Mouse (Mus musculus): Measurements from ENCODE around the gene Anpep. TPM values are rescaled to one million over a fixed set of nuclear protein-coding genes. Genes with fewer than 3 reads are reported as not detected.

Gene Anpep
- polyA plus RNA-seq, 1 experiment from 2014 or later = 5.8 TPM

GRCm38 (mm10) chr7:79822092-79822695 is 38.7 kb downstream of the Anpep start:
- 85% methylated on average over 12 of the region's 12 CpGs for WGBS
- H3K4me2 ChIP-seq = no peak overlapping the region
- H3K4me1 ChIP-seq (replicated peaks) = peaks cover 4% of the 10 kb centered on the region; the same call in 1 of the 2 replicates
- no peaks in the 10 kb centered on the region for H3K36me3 ChIP-seq
- no peak overlapping the region for H3K9ac ChIP-seq
- peaks cover 15% of the 10 kb centered on the region; the same call in 1 of the 2 replicates for H3K27me3 ChIP-seq
- no peak for ATAC-seq (ENCODE audit: low read depth)
- H3K4me3 ChIP-seq = no peak overlapping the region
- H3K9me3 ChIP-seq = no peaks in the 10 kb centered on the region
- no peak overlapping the region for H3K27ac ChIP-seq (replicated peaks)

GRCm38 (mm10) chr7:79819996-79820395 is 40.9 kb downstream of the Anpep start:
- Histone ChIP-seq H3K4me2 (no peak overlapping the region), H3K4me3 (no peak overlapping the region), H3K9ac (no peak overlapping the region), H3K27me3 (peaks cover 18% of the 10 kb centered on the region; the same call in 1 of the 2 replicates), H3K4me1 (replicated peaks) (peaks cover 4% of the 10 kb centered on the region; the same call in 1 of the 2 replicates), H3K36me3 (no peaks in the 10 kb centered on the region), H3K9me3 (no peaks in the 10 kb centered on the region), H3K27ac (replicated peaks) (no peak overlapping the region)
- WGBS = 45% methylated on average over 11 of the region's 11 CpGs
- no peak for ATAC-seq (ENCODE audit: low read depth)

DNA sequence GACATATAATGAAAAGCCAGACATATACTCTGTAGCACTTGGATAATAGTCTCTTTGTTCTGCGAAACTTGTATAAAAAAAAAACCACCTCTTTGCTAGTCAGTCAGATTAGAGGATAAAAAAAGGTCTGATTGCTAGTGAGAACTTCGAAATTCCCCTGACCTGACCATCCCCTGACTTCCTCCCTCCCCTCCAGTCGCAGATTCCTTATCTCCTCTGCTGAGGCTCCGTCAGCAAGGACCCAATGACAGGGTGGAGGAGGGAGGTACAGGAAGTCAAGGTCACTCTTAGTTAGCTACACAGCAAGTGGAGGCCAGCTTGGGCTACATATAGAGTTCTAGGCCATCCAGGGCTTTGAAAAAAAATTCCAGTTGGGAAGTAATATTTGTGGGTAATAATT is 41.3 kb downstream of the Anpep start:
- no peak overlapping the region for H3K4me3 ChIP-seq
- H3K27me3 ChIP-seq = peaks cover 18% of the 10 kb centered on the region; the same call in 1 of the 2 replicates
- no peak for ATAC-seq (ENCODE audit: low read depth)
- no peak overlapping the region for H3K27ac ChIP-seq (replicated peaks)
- H3K4me1 ChIP-seq (replicated peaks) = peaks cover 4% of the 10 kb centered on the region; the same call in 1 of the 2 replicates
- H3K36me3 ChIP-seq = no peaks in the 10 kb centered on the region
- H3K4me2 ChIP-seq = no peak overlapping the region
- no peaks in the 10 kb centered on the region for H3K9me3 ChIP-seq
- H3K9ac ChIP-seq = no peak overlapping the region
- WGBS = 46% methylated on average over 4 of the region's 4 CpGs

GRCm38 (mm10) chr7:79818321-79818720 is 42.5 kb downstream of the Anpep start:
- WGBS = 6% methylated on average over 6 of the region's 6 CpGs
- no peaks in the 10 kb centered on the region for H3K36me3 ChIP-seq

DNA sequence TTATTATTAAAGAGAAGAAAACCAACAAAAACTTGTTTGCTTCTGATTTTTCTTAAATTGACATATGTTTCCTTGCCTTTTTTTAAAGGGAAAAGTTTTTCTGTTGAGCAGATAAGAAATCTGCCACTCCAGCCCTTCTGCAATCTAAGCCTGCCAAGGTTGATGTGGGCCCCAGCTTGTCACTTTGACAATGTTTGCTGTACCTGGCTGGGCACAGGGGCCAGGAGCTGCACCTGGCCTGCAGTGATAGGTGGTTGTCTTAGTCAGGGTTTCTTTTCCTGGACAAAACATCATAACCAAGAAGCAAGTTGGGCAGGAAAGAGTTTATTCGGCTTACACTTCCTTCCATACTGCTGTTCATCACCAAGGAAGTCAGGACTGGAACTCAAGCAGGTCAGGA is 47.5 kb downstream of the Anpep start:
- Histone ChIP-seq H3K4me2 (no peak overlapping the region), H3K27me3 (peaks cover 50% of the 10 kb centered on the region), H3K4me3 (no peak overlapping the region), H3K9ac (no peak overlapping the region), H3K9me3 (no peaks in the 10 kb centered on the region), H3K27ac (replicated peaks) (no peak overlapping the region), H3K4me1 (replicated peaks) (peaks cover 10% of the 10 kb centered on the region; the same call in 1 of the 2 replicates), H3K36me3 (no peaks in the 10 kb centered on the region)
- no peak for ATAC-seq (ENCODE audit: low read depth)
- 95% methylated on average over 1 of the region's 1 CpGs for WGBS

More at GRCm38 (mm10) chr7:79818321-79818720, 42.5 kb downstream of the Anpep start:
- peaks cover 18% of the 10 kb centered on the region; the same call in 1 of the 2 replicates for H3K27me3 ChIP-seq
- no peaks in the 10 kb centered on the region for H3K9me3 ChIP-seq
- no peak overlapping the region for H3K4me2 ChIP-seq
- H3K4me3 ChIP-seq = no peak overlapping the region
- H3K4me1 ChIP-seq (replicated peaks) = peaks cover 4% of the 10 kb centered on the region; the same call in 1 of the 2 replicates
- no peak for ATAC-seq (ENCODE audit: low read depth)
- H3K27ac ChIP-seq (replicated peaks) = no peak overlapping the region
- no peak overlapping the region for H3K9ac ChIP-seq

DNA sequence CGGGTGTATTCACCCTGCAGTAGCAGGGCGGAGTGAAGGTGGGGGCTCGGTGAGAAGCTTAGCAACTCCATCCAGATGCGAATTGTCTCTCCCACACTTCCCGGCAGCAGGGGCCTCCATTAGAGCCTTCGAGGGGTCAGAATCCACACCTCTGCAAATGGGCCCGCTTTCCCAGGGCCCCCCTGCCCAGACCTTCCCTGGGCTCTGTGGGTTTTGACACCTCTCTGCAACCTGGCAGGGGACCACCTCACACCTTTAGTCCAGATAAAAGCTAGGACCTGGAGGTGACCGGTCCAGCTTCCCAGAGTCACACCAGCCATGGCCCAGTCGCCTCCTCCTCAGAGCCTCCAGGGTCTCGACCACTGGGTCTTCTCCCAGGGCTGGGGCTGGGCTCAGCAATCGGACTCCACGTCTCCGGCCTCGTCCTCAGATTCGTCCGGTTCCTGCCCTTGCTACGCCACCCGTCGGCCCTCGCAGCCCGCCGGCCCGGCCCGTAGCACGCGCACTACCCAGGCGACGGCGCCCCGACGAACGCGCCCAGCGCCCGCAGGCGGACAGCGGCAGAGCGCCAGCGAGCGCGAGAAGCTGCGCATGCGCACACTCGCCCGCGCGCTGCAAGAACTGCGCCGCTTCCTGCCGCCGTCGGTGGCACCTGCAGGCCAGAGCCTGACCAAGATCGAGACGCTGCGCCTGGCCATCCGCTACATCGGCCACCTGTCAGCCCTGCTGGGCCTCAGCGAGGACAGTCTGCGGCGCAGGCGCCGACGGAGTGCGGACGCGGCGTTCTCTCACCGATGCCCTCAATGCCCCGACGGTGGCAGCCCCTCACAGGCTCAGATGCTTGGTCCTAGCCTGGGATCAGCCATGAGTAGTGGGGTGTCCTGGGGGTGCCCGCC is 50.0 kb downstream of the Anpep start, which contains the start of gene Mesp2:
Gene Mesp2, plus strand, starts transcription at position 117 of the 896 bp plus-strand sequence.
- H3K27ac ChIP-seq (replicated peaks) = no peak within 1 kb of the TSS
- peaks cover 37% of the 10 kb centered on the region for H3K27me3 ChIP-seq
- 20% methylated on average over 71 of the region's 71 CpGs for WGBS
- H3K9me3 ChIP-seq = no peaks in the 10 kb centered on the region
- H3K9ac ChIP-seq = peak within 1 kb of the TSS; percentile 68
- ATAC-seq (ENCODE audit: low read depth) = peak; percentile 83
- H3K4me3 ChIP-seq = peak within 1 kb of the TSS; percentile 36
- H3K4me2 ChIP-seq = peak within 1 kb of the TSS; percentile 58
- H3K4me1 ChIP-seq (replicated peaks) = peaks cover 7% of the 10 kb centered on the region; the same call in 1 of the 2 replicates
- H3K36me3 ChIP-seq = no peaks in the 10 kb centered on the region

DNA sequence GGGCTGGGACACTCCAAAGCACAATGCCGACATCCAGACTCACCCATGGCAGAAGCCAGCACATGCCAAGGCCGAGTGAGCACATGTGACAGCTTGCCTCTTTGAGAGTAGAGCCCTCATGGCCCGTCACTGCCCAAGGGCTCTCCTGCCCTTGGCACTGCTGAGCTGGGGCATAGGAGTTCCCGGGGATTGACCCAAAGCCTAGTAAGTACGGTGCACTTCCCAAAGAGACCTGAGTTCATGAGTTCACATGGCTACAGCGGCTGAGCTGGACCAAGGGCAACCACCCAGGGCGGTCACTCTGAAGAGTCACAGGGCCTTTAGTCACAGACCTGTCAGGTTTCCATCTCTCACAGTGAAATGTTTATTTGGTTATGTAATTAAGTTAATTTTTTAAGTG is 52.3 kb downstream of the Anpep start:
- Histone ChIP-seq H3K9ac (no peak overlapping the region), H3K27ac (replicated peaks) (no peak overlapping the region), H3K4me3 (no peak overlapping the region), H3K4me2 (no peak overlapping the region), H3K9me3 (no peaks in the 10 kb centered on the region), H3K4me1 (replicated peaks) (peaks cover 7% of the 10 kb centered on the region; the same call in 1 of the 2 replicates), H3K36me3 (no peaks in the 10 kb centered on the region), H3K27me3 (peaks cover 37% of the 10 kb centered on the region)
- ATAC-seq (ENCODE audit: low read depth) = no peak
- 91% methylated on average over 7 of the region's 7 CpGs for WGBS

GRCm38 (mm10) chr7:79803887-79804286 is 57.0 kb downstream of the Anpep start:
- no peak overlapping the region for H3K9ac ChIP-seq
- no peak for ATAC-seq (ENCODE audit: low read depth)
- WGBS = 65% methylated on average over 2 of the region's 2 CpGs
- H3K36me3 ChIP-seq = no peaks in the 10 kb centered on the region
- no peak overlapping the region for H3K27ac ChIP-seq (replicated peaks)
- H3K4me2 ChIP-seq = no peak overlapping the region
- no peaks in the 10 kb centered on the region for H3K27me3 ChIP-seq
- no peak overlapping the region for H3K4me3 ChIP-seq
- no peaks in the 10 kb centered on the region for H3K9me3 ChIP-seq
- no peaks in the 10 kb centered on the region for H3K4me1 ChIP-seq (replicated peaks)

DNA sequence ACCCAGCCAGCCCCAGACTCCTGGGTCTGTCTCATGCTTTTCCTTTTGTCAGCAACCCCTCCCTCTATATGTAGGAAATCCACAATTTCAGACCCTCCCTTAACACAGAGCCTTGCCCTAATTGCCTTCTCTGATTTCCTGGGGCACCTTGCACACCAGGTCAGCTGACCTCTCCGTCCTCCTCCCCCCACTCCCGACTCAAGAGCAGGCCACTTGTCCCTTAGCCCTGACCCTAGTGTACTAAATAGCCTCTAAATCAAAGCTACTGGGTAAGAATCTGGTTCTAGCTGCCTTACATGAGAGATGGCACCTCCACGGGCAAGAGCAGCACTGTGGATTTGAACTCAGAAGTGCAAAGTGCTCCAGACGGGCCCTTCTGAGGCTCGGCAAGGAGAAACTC is 58.8 kb downstream of the Anpep start:
- 70% methylated on average over 5 of the region's 5 CpGs for WGBS
- Histone ChIP-seq H3K27me3 (no peaks in the 10 kb centered on the region), H3K36me3 (no peaks in the 10 kb centered on the region), H3K4me3 (no peak overlapping the region), H3K4me2 (no peak overlapping the region), H3K9me3 (no peaks in the 10 kb centered on the region), H3K4me1 (replicated peaks) (no peaks in the 10 kb centered on the region), H3K9ac (no peak overlapping the region), H3K27ac (replicated peaks) (no peak overlapping the region)
- ATAC-seq (ENCODE audit: low read depth) = no peak

DNA sequence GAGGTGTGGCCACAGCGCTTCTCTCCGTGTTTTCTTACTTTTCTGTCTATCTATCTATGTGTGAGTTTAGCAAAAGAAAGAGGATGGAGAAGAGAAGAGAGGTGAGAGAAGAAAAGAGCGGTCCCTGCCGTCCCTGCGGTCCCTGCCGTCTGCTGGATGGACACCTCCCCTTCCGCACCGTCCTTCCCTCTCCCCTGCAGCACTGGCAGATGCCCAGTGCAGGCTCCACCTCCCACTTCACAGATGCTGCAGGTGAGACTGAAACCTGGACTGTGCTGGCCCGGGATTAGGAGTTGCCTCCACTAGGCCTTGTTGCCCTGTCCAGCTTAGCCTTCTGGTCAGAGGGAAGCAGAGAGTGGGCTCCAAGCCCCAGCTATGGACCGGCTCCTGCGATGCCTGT is 59.5 kb downstream of the Anpep start:
- WGBS = 82% methylated on average over 11 of the region's 11 CpGs
- Histone ChIP-seq H3K27ac (replicated peaks) (no peak overlapping the region), H3K9me3 (no peaks in the 10 kb centered on the region), H3K4me2 (no peak overlapping the region), H3K4me3 (no peak overlapping the region), H3K36me3 (no peaks in the 10 kb centered on the region), H3K27me3 (no peaks in the 10 kb centered on the region), H3K9ac (no peak overlapping the region), H3K4me1 (replicated peaks) (no peaks in the 10 kb centered on the region)
- ATAC-seq (ENCODE audit: low read depth) = no peak

DNA sequence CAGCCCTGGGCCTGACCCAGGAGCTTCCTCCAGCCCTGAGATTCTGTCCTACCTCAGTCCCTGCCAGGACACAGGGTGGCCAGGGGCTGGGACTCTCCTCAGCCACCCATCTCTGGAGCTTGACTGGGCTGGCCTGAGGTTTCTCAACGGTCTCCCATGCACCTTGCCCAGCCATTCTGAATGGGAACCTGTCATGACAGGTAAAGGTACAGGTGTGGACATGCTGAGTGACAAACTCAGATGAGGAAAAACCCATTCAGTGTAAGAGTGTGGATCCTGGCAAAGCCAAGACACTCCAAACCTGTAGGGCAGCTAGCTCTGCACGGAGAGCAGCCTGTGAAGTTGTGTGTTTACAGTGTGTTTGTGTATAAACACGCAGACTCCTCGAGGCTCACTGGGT is 60.5 kb downstream of the Anpep start:
- no peak overlapping the region for H3K27ac ChIP-seq (replicated peaks)
- no peak for ATAC-seq (ENCODE audit: low read depth)
- H3K4me2 ChIP-seq = no peak overlapping the region
- H3K9me3 ChIP-seq = no peaks in the 10 kb centered on the region
- peaks cover 9% of the 10 kb centered on the region for H3K27me3 ChIP-seq
- 82% methylated on average over 4 of the region's 4 CpGs for WGBS
- H3K4me3 ChIP-seq = no peak overlapping the region
- H3K36me3 ChIP-seq = no peaks in the 10 kb centered on the region
- H3K4me1 ChIP-seq (replicated peaks) = no peaks in the 10 kb centered on the region
- no peak overlapping the region for H3K9ac ChIP-seq

DNA sequence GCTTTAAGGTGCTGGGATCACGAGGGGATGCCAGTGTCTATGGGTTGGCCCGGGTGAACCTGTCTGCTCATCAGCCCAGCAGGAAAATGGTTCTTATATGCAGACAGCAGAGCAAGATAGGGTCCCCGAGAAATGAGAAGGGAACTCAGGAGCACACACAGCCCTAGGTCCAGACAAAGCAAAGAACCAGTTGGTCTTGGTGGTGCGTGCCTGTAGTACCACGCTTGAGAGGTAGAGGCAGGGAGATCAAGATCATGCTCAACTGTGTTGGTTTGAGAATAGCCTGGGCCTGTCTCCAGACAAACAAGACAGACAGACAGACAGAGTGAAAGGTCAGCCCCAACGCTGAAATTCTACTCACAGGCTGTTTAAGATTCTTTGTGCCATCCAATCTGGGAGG is 61.4 kb downstream of the Anpep start:
- no peaks in the 10 kb centered on the region for H3K4me1 ChIP-seq (replicated peaks)
- H3K4me3 ChIP-seq = no peak overlapping the region
- H3K27me3 ChIP-seq = peaks cover 18% of the 10 kb centered on the region
- ATAC-seq (ENCODE audit: low read depth) = no peak
- 75% methylated on average over 6 of the region's 6 CpGs for WGBS
- H3K9ac ChIP-seq = no peak overlapping the region
- no peak overlapping the region for H3K27ac ChIP-seq (replicated peaks)
- no peaks in the 10 kb centered on the region for H3K9me3 ChIP-seq
- H3K36me3 ChIP-seq = no peaks in the 10 kb centered on the region
- no peak overlapping the region for H3K4me2 ChIP-seq
